Mouse (Mus musculus) mouse trophoblast stem cell (cell line): Measurements from ENCODE around the gene Miga1.

ENCODE experiments used
- in situ Hi-C, 2 experiments: fragments of 300-500 bp; cut with MseI, MboI; formaldehyde crosslinking; loops; 2 replicates in 1 of 2; 3 replicates in 1 of 2; pipeline ENCODE4 v1.15.1; 2025

Miga1 gene

DNA sequence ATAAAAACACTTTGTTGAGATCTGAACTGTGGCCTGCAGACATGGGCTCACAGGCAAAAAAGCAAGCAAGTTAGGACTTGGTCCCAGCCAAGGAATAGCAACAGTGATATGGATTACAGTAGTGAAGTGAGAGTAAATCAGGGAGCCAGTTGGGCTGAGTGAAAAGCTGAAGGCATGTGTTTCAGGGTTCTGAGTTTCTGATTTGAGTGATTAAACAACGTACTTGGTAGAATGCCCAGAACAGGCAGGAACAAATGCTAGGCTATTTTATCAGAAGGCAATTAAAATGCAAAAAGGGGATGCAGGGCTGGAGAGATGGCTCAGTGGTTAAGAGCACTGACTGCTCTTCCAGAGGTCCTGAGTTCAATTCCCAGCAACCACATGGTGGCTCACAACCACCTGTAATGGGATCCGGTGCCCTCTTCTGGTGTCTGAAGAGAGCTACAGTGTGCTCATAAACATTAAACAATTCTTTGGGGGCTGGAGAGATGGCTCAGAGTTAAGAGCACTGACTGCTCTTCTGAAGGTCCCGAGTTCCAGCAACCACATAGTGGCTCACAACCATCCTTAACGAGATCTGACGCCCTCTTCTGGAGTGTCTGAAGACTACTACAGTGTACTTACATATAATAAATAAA is 94.8 kb downstream of the Miga1 start:
- in situ Hi-C loops = no loop called here

- in situ Hi-C loops = no loop called here
Measured at GRCm38 (mm10) chr3:152243304-152243703, 96.9 kb downstream of the Miga1 start.

DNA sequence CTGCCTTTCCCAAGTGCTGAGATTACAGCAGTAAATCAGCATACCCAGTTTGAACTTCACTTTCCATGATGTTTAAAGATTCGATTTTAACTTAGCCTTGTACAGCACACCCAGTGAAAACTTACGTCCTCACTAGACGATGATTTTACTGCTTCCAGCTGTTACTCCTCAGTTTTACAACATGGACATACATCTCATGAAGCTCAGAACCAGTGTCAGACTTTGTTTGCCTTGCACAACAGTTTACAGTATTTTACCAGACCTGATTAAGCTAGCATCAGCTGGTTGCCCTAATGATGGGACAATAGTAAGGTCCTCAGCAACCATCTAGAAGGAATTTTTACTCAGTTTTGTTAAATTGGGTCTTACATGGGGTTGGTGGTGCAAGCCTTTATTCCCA is 99.1 kb downstream of the Miga1 start:
- in situ Hi-C loops = no loop called here

- in situ Hi-C loops = no loop called here
Measured at GRCm38 (mm10) chr3:152239592-152239991, 100.6 kb downstream of the Miga1 start.

DNA sequence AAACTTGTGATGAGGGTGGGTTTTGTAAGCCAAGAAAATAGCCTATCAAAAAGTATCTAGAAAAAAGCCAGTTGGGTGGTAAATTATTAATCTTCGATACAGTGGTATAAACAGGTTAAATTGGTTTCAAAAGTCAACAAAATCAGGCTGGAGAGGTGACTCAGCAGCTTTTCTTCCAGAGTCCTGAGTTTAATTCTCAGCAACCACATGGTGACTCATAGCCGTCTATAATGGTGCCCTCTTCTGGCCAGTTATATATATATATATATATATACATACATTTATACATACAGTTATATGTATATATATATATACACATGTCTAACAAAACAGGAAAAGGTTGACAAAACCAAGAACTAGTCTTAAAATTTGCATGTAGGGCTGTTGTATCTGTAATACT is 101.4 kb downstream of the Miga1 start:
- in situ Hi-C loops = no loop called here

DNA sequence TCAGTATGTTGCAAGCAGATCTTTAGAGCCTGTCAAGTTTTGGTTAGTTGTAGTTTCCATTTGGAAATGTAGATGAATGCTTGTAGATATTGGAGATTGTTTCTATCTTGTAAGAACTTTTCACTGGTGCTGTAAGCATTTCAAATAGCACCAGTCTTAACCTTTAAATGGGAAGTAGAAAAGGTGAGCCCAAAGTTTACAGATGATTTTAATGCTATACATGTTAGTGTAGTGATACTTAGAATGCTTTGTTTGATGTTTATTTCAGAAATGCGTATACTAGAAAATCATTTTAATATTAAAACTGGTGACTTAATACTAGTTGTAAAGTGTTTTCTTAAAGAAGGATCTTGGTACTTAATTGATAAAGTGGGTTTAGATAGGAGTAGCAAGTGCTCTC is 104.4 kb downstream of the Miga1 start:
- in situ Hi-C loops = no loop called here

- in situ Hi-C loops = no loop called here
Measured at GRCm38 (mm10) chr3:152235238-152235637, 105.0 kb downstream of the Miga1 start.

DNA sequence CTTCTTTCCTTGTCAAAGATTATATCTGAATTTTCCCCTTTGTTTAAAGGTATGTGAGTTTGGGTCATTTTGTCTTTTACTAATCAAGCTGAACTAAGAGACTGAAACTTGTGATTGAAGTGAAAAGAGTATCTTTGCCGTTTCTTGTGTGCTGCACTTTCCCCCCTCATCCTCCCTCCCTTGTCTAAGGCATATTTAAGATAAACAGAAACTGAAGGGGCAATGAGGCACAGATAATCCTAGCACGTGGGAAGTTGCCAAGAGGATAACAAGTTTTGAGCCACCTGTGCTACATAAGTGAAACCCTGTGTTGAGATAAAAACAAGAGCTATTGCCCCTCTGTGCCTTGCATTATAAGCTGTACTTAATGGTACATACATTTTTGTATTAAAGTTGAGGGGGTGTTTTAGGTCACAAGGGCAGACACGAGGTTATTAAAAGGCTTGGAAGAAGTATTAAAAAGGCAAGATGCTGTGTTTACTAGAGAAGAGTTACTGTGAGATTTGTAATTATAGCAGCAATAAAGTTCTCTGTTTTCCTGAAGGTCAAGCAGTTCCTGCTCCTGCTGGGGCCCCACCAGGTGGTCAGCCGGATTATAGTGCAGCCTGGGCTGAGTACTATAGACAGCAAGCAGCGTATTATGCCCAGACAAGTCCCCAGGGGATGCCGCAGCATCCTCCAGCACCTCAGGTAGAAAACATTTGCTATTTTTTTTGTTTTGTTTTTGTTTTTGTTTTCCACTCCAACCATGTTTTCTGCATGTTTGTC is 108.7 kb downstream of the Miga1 start:
- in situ Hi-C loops = no loop called here

DNA sequence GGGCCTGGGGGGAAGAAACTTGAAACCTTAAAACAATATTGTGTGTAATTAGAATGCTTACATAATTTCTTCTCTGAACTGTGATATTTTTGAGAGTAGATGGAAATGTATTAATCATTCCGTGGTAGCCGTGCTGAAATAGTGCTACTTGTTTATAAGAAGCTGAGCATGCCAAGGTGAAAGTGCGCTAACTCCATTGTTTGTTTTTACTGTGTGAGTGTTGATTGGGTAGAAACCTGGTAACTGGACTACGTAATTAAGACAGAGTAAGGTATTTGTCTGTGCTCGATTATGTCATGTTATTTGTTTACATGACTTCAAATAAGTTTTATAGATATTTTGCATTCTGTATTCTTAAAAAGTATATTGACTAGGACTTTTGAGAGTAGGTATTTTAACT is 110.9 kb downstream of the Miga1 start:
- in situ Hi-C loops = no loop called here

DNA sequence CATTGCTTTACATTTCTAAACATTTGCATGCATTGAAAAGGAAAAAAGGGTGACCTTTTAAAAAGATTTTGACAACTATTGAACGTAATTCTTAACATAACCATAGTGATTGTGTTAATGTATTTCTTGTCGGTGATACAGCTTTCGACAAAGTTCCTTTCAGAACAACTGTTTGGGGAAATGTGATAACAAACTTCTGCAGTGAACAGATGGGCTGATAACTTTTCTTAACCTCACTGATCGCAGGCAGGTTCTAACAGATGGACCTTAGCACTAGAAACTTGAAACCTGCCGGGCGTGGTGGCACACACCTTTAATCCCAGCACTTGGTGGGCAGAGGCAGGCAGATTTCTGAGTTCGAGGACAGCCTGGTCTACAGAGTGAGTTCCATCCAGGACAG is 111.4 kb downstream of the Miga1 start:
- in situ Hi-C loops = no loop called here

DNA sequence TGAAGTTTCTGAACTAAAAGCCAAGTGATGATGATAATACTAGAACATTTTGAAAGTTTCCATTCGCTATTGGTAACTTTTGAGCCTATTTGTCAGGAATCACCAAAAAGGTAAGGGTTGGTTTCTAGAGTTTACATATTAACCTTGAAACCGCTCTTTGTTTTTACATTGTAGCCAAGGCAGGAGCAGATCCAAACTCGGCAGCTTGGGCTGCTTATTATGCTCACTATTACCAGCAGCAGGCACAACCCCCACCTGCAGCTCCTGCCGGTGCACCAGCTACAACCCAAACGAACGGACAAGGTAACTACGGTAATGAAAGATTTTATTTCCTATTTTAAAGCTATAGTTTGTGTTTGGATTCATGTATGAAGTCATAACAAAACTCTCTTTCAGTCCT is 114.3 kb downstream of the Miga1 start:
- in situ Hi-C loops = no loop called here

DNA sequence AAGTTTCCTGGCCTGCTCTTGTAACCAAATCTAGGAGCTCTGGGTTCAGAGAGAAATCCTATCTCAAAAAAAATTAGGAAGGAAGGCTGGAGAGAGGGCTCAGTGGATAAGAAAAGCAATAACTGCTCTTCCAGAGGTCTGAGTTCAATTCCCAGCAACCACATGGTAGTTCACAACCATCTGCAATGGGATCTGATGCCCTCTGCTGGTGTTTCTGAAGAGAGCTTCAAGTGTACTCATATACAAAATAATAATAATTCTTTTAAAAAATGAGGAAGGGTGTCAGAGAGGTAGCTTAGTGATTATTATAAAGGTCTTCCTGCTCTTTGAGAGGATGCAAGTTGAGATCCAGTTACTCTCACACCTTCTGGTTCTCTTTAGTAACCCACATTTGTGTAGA is 115.3 kb downstream of the Miga1 start:
- in situ Hi-C loops = no loop called here
